Mouse (Mus musculus) heart, embryonic 16.5 days (tissue): ENCODE results near the gene Gm11492. TPM values are rescaled to one million over a fixed set of nuclear protein-coding genes. Genes with fewer than 3 reads are reported as not detected.

Source experiments
- ATAC-seq: fragments of 200-750 bp; cut with Nextera tagmentation; replicated peaks from 2 replicates; pipeline ENCODE4 v1.8.0; 2017; ENCODE audit warnings: moderate number of reproducible peaks; ENCODE audit not compliant: insufficient read depth, low FRiP score; ENCODE audit errors: extremely low read depth
- H3K27ac ChIP-seq: fragments of 300-500 bp; sonication (generic); 2 replicates; pipeline ENCODE4 v1.5.1; 2014; ENCODE audit warnings: mild to moderate bottlenecking, low read length, control low read depth, moderate library complexity
- H3K27me3 ChIP-seq: fragments of 300-500 bp; sonication (generic); 2 replicates; pipeline ENCODE4 v1.6.1; 2014; ENCODE audit warnings: low read length, mixed read lengths; ENCODE audit not compliant: control insufficient read depth, insufficient read depth
- H3K36me3 ChIP-seq: fragments of 300-500 bp; sonication (generic); 2 replicates; pipeline ENCODE4 v1.6.1; 2014; ENCODE audit not compliant: control insufficient read depth, insufficient read depth
- H3K4me1 ChIP-seq: fragments of 300-500 bp; sonication (generic); 2 replicates; pipeline ENCODE4 v1.6.1; 2014; ENCODE audit warnings: low read length, mixed read lengths; ENCODE audit not compliant: control insufficient read depth, insufficient read depth
- H3K4me2 ChIP-seq: fragments of 300-500 bp; sonication (generic); 2 replicates; pipeline ENCODE4 v1.6.1; 2014; ENCODE audit warnings: low read depth, mild to moderate bottlenecking, control low read depth, low read length
- H3K4me3 ChIP-seq: fragments of 300-500 bp; sonication (generic); 2 replicates; pipeline ENCODE4 v1.5.1; 2014; ENCODE audit warnings: mild to moderate bottlenecking, control low read depth, low read length
- H3K9ac ChIP-seq: fragments of 300-500 bp; sonication (generic); 2 replicates; pipeline ENCODE4 v1.6.1; 2014; ENCODE audit warnings: low read length, control low read depth
- H3K9me3 ChIP-seq: fragments of 300-500 bp; sonication (generic); replicated peaks from 2 replicates; pipeline ENCODE4 v1.6.1; 2016; ENCODE audit warnings: low read length; ENCODE audit not compliant: control insufficient read depth
- WGBS: fragments of 180-500 bp; shearing (Covaris S2); extraction: QIAGEN DNeasy Blood & Tissue Kit; methylation state at CpG from one replicate; pipeline ENCODE4 v1.1.7; 2014; 5-methylcytosine and 5-hydroxymethylcytosine counted together
- polyA plus RNA-seq: library from polyadenylated mRNA; unstranded; fragments of >200 nt; fragmentation: Nextera tagmentation; extraction: Ambion mirVana; gene quantifications from 2 replicates; pipeline ENCODE4 v1.2.1, GENCODE M21; 2015

The Gm11492 gene
- polyA plus RNA-seq, 1 experiment from 2014 or later: not detected

GRCm38 (mm10) chr11:87553342-87553741 lies 13.1 kb upstream of the Gm11492 start:
- WGBS: 78% methylated on average over 4 of the region's 4 CpGs
- no peaks in the 10 kb centered on the region for H3K36me3 ChIP-seq
- no peaks in the 10 kb centered on the region for H3K27me3 ChIP-seq
- no peak for ATAC-seq
- H3K9ac ChIP-seq: no peak overlapping the region
- no peak overlapping the region for H3K27ac ChIP-seq
- H3K4me2 ChIP-seq: no peak overlapping the region
- H3K4me3 ChIP-seq: no peak overlapping the region
- H3K4me1 ChIP-seq: peaks cover 13% of the 10 kb centered on the region
- H3K9me3 ChIP-seq: no peaks in the 10 kb centered on the region

- WGBS: 13% methylated on average over 5 of the region's 5 CpGs
- peak; percentile 41 for ATAC-seq
- Histone ChIP-seq H3K4me2 (no peak overlapping the region), H3K9me3 (no peaks in the 10 kb centered on the region), H3K36me3 (no peaks in the 10 kb centered on the region), H3K9ac (no peak overlapping the region), H3K27me3 (no peaks in the 10 kb centered on the region), H3K27ac (peak overlapping the region; percentile 32; the same call in 1 of the 2 replicates), H3K4me3 (no peak overlapping the region), H3K4me1 (peaks cover 13% of the 10 kb centered on the region)
These were observed 12.1 kb upstream of the Gm11492 start for GRCm38 (mm10) chr11:87554386-87554785.

- H3K9ac ChIP-seq: no peak overlapping the region
- peak overlapping the region; percentile 45; the same call in 1 of the 2 replicates for H3K27ac ChIP-seq
- H3K4me1 ChIP-seq: peaks cover 13% of the 10 kb centered on the region
- no peaks in the 10 kb centered on the region for H3K27me3 ChIP-seq
- 15% methylated on average over 2 of the region's 2 CpGs for WGBS
- no peaks in the 10 kb centered on the region for H3K36me3 ChIP-seq
- H3K4me2 ChIP-seq: no peak overlapping the region
- no peaks in the 10 kb centered on the region for H3K9me3 ChIP-seq
- H3K4me3 ChIP-seq: no peak overlapping the region
- ATAC-seq: 0 out of 2 replicates have a peak, but pooled peaks have one; percentile 37
These were observed 11.2 kb upstream of the Gm11492 start for GRCm38 (mm10) chr11:87555106-87555703.

- no peaks in the 10 kb centered on the region for H3K9me3 ChIP-seq
- no peak for ATAC-seq
- H3K4me2 ChIP-seq: no peak overlapping the region
- H3K4me1 ChIP-seq: peaks cover 6% of the 10 kb centered on the region; the same call in 1 of the 2 replicates
- no peaks in the 10 kb centered on the region for H3K27me3 ChIP-seq
- 36% methylated on average over 6 of the region's 6 CpGs for WGBS
- H3K9ac ChIP-seq: no peak overlapping the region
- H3K27ac ChIP-seq: no peak overlapping the region
- H3K36me3 ChIP-seq: no peaks in the 10 kb centered on the region
- no peak overlapping the region for H3K4me3 ChIP-seq
These were observed 5.2 kb upstream of the Gm11492 start for GRCm38 (mm10) chr11:87561208-87561607.

- no peak for ATAC-seq
- Histone ChIP-seq H3K9ac (no peak within 1 kb of the TSS), H3K4me3 (no peak within 1 kb of the TSS), H3K27me3 (no peaks in the 10 kb centered on the region), H3K27ac (no peak within 1 kb of the TSS), H3K9me3 (no peaks in the 10 kb centered on the region), H3K36me3 (no peaks in the 10 kb centered on the region), H3K4me2 (no peak within 1 kb of the TSS), H3K4me1 (peaks cover 20% of the 10 kb centered on the region)
- 73% methylated on average over 7 of the region's 7 CpGs for WGBS
These were observed 2.0 kb downstream of the Gm11492 start, which contains the start of gene Sept4 for GRCm38 (mm10) chr11:87568255-87568953. TSS of gene Sept4 (plus strand) at chr11:87568903.

- H3K9me3 ChIP-seq: no peaks in the 10 kb centered on the region
- no peaks in the 10 kb centered on the region for H3K36me3 ChIP-seq
- no peak overlapping the region for H3K4me2 ChIP-seq
- H3K4me3 ChIP-seq: no peak overlapping the region
- H3K27me3 ChIP-seq: no peaks in the 10 kb centered on the region
- ATAC-seq: 0 out of 2 replicates have a peak, but pooled peaks have one; percentile 20
- H3K27ac ChIP-seq: peak overlapping the region; percentile 44
- H3K4me1 ChIP-seq: peaks cover 20% of the 10 kb centered on the region
- H3K9ac ChIP-seq: no peak overlapping the region
- WGBS: 15% methylated on average over 5 of the region's 5 CpGs
These were observed 4.3 kb downstream of the Gm11492 start for GRCm38 (mm10) chr11:87570743-87571142.

GRCm38 (mm10) chr11:87571361-87571950 lies 5.0 kb downstream of the Gm11492 start:
- H3K4me1 ChIP-seq: peaks cover 20% of the 10 kb centered on the region
- 0 out of 2 replicates have a peak overlapping the region, but pooled peaks have one; percentile 1 for H3K9ac ChIP-seq
- H3K27me3 ChIP-seq: no peaks in the 10 kb centered on the region
- ATAC-seq: no peak
- H3K4me3 ChIP-seq: no peak overlapping the region
- H3K9me3 ChIP-seq: no peaks in the 10 kb centered on the region
- H3K4me2 ChIP-seq: peak overlapping the region; percentile 13
- H3K27ac ChIP-seq: peak overlapping the region; percentile 44
- WGBS: 56% methylated on average over 1 of the region's 1 CpGs
- H3K36me3 ChIP-seq: no peaks in the 10 kb centered on the region

- WGBS: 50% methylated on average over 7 of the region's 7 CpGs
- Histone ChIP-seq H3K4me2 (no peak overlapping the region), H3K4me3 (no peak overlapping the region), H3K36me3 (no peaks in the 10 kb centered on the region), H3K27ac (no peak overlapping the region), H3K27me3 (no peaks in the 10 kb centered on the region), H3K9ac (no peak overlapping the region), H3K4me1 (peaks cover 32% of the 10 kb centered on the region), H3K9me3 (no peaks in the 10 kb centered on the region)
- no peak for ATAC-seq
These were observed 7.3 kb downstream of the Gm11492 start for GRCm38 (mm10) chr11:87573751-87574150.
